Mouse (Mus musculus): Measurements from ENCODE around the gene Cit. TPM values are rescaled to one million over a fixed set of nuclear protein-coding genes. Genes with fewer than 3 reads are reported as not detected.

Gene Cit
- polyA plus RNA-seq, 1 experiment from 2014 or later = 5.4 TPM

DNA sequence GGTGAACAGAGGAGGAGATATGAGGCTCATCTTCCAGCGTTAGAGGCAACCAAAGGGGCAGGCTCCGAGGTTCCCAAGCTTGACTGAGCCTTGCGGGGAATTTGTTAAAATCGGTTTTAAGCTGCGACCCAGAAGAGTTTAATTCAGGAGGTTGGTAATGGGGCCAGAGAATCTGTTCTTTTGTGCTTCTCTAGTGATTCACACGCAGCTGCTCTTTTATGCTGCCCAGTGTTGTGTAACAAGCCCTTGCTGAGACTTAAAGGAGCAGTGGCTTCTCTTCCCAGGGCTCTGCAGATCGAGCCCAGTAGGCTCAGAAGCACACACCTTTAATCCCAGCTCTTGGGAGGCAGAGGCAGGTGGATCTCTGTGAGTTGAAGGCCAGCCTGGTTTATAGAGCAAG lies 3.4 kb downstream of the Cit start:
- Histone ChIP-seq H3K27ac (replicated peaks) (no peak overlapping the region), H3K4me1 (replicated peaks; ENCODE audit: control insufficient read depth, insufficient read depth) (peaks cover 5% of the 10 kb centered on the region; the same call in 1 of the 2 replicates), H3K4me2 (replicated peaks; ENCODE audit: low read depth) (no peak overlapping the region), H3K27me3 (ENCODE audit: control insufficient read depth, insufficient read depth, low read length) (no peaks in the 10 kb centered on the region), H3K36me3 (ENCODE audit: control insufficient read depth, insufficient read depth, low read length) (no peaks in the 10 kb centered on the region), H3K9me3 (ENCODE audit: control insufficient read depth, low read length) (no peaks in the 10 kb centered on the region), H3K9ac (ENCODE audit: low read length) (no peak overlapping the region), H3K4me3 (ENCODE audit: low read depth, low read length) (no peak overlapping the region)
- TF ChIP-seq CTCF (IDR thresholded peaks at IDR 0.05; ENCODE audit: low read depth) = no peak
- no peak for TF ChIP-seq EP300 (optimal IDR thresholded peaks at IDR 0.05)
- 83% methylated on average over 7 of the region's 7 CpGs for WGBS
- DNase-seq (ENCODE audit: low spot score) (no peak), ATAC-seq (ENCODE audit: low FRiP score, low TSS enrichment) (no peak)

DNA sequence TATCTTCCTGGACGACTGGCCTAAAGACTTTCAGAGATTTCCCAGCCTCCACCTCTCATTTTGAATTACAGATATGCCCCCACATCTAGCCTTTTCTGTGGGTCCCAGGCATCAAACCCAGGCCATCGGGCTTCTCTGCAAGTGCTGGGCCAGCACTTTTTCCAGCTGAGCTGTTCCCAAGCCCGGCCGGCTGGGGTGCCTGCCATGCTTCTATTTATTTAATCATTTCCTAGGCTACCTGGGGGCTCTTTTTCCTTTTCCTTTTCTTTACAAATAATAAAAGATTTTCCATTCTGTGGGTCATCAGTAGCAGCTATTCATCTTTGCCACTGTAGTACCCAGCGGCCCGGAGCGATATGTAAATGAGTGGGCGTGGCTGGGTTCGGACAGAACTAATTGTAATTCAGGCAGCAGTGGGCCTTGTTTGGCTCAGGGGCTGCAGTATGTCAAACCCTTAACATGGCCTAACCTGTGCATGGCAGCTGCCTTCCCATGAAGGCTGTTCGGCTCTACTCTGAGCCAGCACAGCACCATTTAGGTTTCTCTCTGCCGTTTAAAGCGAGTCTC lies 4.3 kb downstream of the Cit start:
- Histone ChIP-seq H3K27ac (replicated peaks) (no peak overlapping the region), H3K9ac (ENCODE audit: low read length) (no peak overlapping the region), H3K4me2 (replicated peaks; ENCODE audit: low read depth) (no peak overlapping the region), H3K36me3 (ENCODE audit: control insufficient read depth, insufficient read depth, low read length) (no peaks in the 10 kb centered on the region), H3K4me1 (replicated peaks; ENCODE audit: control insufficient read depth, insufficient read depth) (peaks cover 5% of the 10 kb centered on the region; the same call in 1 of the 2 replicates), H3K27me3 (ENCODE audit: control insufficient read depth, insufficient read depth, low read length) (no peaks in the 10 kb centered on the region), H3K9me3 (ENCODE audit: control insufficient read depth, low read length) (no peaks in the 10 kb centered on the region), H3K4me3 (ENCODE audit: low read depth, low read length) (no peak overlapping the region)
- TF ChIP-seq EP300 (optimal IDR thresholded peaks at IDR 0.05) (no peak), CTCF (IDR thresholded peaks at IDR 0.05; ENCODE audit: low read depth) (no peak)
- no peak for DNase-seq (ENCODE audit: low spot score)
- 87% methylated on average over 12 of the region's 12 CpGs for WGBS
- ATAC-seq (ENCODE audit: low FRiP score, low TSS enrichment) = no peak

DNA sequence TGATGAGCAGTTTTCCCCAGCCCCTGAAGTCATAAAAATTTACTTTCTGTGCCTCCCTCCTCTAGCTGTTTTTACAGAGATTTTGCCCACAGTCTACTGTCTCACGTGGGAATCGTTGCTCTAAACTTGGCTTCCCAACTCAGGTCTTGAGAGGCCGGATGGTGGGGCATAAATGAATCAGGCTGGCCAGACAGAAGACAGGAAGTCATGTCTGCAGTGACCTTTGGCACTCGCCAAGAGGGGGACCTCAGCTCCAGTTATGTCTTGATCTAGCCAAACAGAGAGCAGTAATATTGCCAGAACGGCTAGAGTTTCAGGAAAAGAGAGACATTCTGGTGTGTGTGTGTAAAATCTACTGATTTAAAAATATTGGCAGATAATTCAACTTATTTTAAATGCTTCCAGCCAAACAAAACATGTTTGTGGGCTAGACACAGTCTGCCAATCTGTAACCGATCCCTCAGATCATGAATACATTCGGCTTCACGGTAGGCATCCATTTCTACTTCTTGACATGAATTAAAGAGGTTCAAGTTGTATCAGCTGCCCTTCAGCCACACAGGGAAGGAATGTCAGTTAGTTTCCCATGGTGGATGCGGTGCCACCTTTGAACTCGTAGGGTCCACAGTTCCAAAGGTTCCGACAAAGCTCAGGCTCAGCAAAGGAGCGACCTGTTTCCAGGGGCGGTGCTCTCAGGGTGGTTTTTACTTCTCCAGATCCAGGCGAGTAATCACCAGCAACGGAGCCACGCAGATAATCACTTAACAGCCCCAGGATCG lies 5.4 kb downstream of the Cit start:
- WGBS = 82% methylated on average over 17 of the region's 17 CpGs
- no peak overlapping the region for H3K4me2 ChIP-seq (replicated peaks; ENCODE audit: low read depth)
- no peaks in the 10 kb centered on the region for H3K9me3 ChIP-seq (ENCODE audit: control insufficient read depth, low read length)
- ATAC-seq (ENCODE audit: low FRiP score, low TSS enrichment) = no peak
- H3K27me3 ChIP-seq (ENCODE audit: control insufficient read depth, insufficient read depth, low read length) = no peaks in the 10 kb centered on the region
- H3K4me1 ChIP-seq (replicated peaks; ENCODE audit: control insufficient read depth, insufficient read depth) = peaks cover 2% of the 10 kb centered on the region; the same call in 1 of the 2 replicates
- no peak for TF ChIP-seq CTCF (IDR thresholded peaks at IDR 0.05; ENCODE audit: low read depth)
- TF ChIP-seq EP300 (optimal IDR thresholded peaks at IDR 0.05) = no peak
- DNase-seq (ENCODE audit: low spot score) = no peak
- H3K36me3 ChIP-seq (ENCODE audit: control insufficient read depth, insufficient read depth, low read length) = no peaks in the 10 kb centered on the region
- H3K4me3 ChIP-seq (ENCODE audit: low read depth, low read length) = no peak overlapping the region
- no peak overlapping the region for H3K9ac ChIP-seq (ENCODE audit: low read length)
- no peak overlapping the region for H3K27ac ChIP-seq (replicated peaks)

DNA sequence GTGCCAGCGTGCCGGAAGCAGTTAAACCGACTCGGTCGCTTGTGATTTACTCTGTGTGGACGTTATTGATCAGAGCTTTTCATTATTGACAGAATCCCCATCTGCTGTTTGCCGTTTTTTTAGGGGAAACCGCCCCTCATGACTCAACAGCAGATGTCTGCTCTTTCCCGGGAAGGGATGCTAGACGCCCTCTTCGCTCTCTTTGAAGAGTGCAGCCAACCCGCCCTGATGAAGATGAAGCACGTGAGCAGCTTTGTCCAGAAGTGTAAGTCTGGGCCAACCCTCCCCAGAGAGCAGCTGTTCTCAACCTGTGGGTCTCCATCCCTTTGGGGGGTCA lies 5.9 kb downstream of the Cit start:
- ATAC-seq (ENCODE audit: low FRiP score, low TSS enrichment) (no peak), DNase-seq (ENCODE audit: low spot score) (no peak)
- TF ChIP-seq EP300 (optimal IDR thresholded peaks at IDR 0.05) (no peak), CTCF (IDR thresholded peaks at IDR 0.05; ENCODE audit: low read depth) (no peak)
- WGBS = 84% methylated on average over 13 of the region's 13 CpGs
- no peak overlapping the region for H3K4me2 ChIP-seq (replicated peaks; ENCODE audit: low read depth)
- H3K4me3 ChIP-seq (ENCODE audit: low read depth, low read length) = no peak overlapping the region
- no peaks in the 10 kb centered on the region for H3K36me3 ChIP-seq (ENCODE audit: control insufficient read depth, insufficient read depth, low read length)
- H3K27me3 ChIP-seq (ENCODE audit: control insufficient read depth, insufficient read depth, low read length) = no peaks in the 10 kb centered on the region
- no peak overlapping the region for H3K27ac ChIP-seq (replicated peaks)
- H3K9me3 ChIP-seq (ENCODE audit: control insufficient read depth, low read length) = no peaks in the 10 kb centered on the region
- H3K4me1 ChIP-seq (replicated peaks; ENCODE audit: control insufficient read depth, insufficient read depth) = no peaks in the 10 kb centered on the region
- H3K9ac ChIP-seq (ENCODE audit: low read length) = no peak overlapping the region

DNA sequence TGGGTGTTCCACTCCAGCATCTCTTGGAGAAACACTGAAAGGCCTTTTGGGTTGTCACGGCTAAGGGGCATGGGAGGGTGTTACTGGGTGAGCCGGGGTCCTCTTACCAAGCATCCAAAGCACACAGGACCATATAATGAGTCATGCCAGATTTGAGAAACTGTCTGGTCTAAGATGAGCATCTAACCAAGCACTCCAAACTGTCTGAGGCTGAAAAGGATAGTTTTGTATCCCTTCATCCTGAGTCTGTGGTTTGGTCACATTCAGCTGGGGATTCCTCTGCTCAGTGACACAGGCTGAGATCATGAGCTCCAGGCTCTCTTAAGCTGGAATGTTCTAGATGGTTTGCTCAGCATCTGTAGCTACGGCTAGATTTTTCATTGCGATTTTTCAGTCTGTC lies 7.4 kb downstream of the Cit start:
- Histone ChIP-seq H3K27ac (replicated peaks) (no peak overlapping the region), H3K9me3 (ENCODE audit: control insufficient read depth, low read length) (no peaks in the 10 kb centered on the region), H3K27me3 (ENCODE audit: control insufficient read depth, insufficient read depth, low read length) (no peaks in the 10 kb centered on the region), H3K4me3 (ENCODE audit: low read depth, low read length) (no peak overlapping the region), H3K4me1 (replicated peaks; ENCODE audit: control insufficient read depth, insufficient read depth) (no peaks in the 10 kb centered on the region), H3K9ac (ENCODE audit: low read length) (no peak overlapping the region), H3K4me2 (replicated peaks; ENCODE audit: low read depth) (no peak overlapping the region), H3K36me3 (ENCODE audit: control insufficient read depth, insufficient read depth, low read length) (no peaks in the 10 kb centered on the region)
- 93% methylated on average over 4 of the region's 4 CpGs for WGBS
- ATAC-seq (ENCODE audit: low FRiP score, low TSS enrichment) (no peak), DNase-seq (ENCODE audit: low spot score) (no peak)
- TF ChIP-seq CTCF (IDR thresholded peaks at IDR 0.05; ENCODE audit: low read depth) (no peak), EP300 (optimal IDR thresholded peaks at IDR 0.05) (no peak)

DNA sequence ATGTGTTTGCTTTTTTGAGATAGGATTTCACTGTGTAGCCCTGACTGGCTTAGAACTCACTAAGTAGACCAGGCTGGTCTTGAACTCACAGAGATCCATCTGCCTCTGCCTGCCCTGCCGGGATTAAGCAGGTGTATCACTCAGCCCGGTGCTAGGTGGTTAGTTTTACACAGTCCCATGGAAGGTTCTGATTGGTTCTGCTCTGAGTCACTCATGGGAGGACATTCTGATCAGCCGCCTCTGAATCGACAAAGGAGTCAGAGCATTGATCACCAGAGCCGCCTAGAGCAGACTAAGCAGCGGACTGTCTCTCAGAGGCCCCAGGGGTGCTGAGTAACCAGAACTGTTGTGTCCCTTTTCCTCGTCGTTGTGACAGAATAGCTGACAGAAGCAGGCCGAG lies 8.6 kb downstream of the Cit start:
- Histone ChIP-seq H3K9ac (ENCODE audit: low read length) (no peak overlapping the region), H3K27ac (replicated peaks) (no peak overlapping the region), H3K9me3 (ENCODE audit: control insufficient read depth, low read length) (no peaks in the 10 kb centered on the region), H3K4me3 (ENCODE audit: low read depth, low read length) (no peak overlapping the region), H3K36me3 (ENCODE audit: control insufficient read depth, insufficient read depth, low read length) (no peaks in the 10 kb centered on the region), H3K4me2 (replicated peaks; ENCODE audit: low read depth) (no peak overlapping the region), H3K4me1 (replicated peaks; ENCODE audit: control insufficient read depth, insufficient read depth) (no peaks in the 10 kb centered on the region), H3K27me3 (ENCODE audit: control insufficient read depth, insufficient read depth, low read length) (no peaks in the 10 kb centered on the region)
- ATAC-seq (ENCODE audit: low FRiP score, low TSS enrichment) (no peak), DNase-seq (ENCODE audit: low spot score) (no peak)
- 91% methylated on average over 9 of the region's 9 CpGs for WGBS
- TF ChIP-seq CTCF (IDR thresholded peaks at IDR 0.05; ENCODE audit: low read depth) = no peak
- TF ChIP-seq EP300 (optimal IDR thresholded peaks at IDR 0.05) = no peak
